Mouse (Mus musculus) E14TG2a.4 (cell line): ENCODE measurements at regions not wholly inside any gene's neighbourhood (a gene's known extent, or its start where the extent isn't known, plus 50 kb on each side); places are given as distances from the start of the nearest gene placed in this dataset.

Experiments used
- CTCF ChIP-seq: conservative IDR thresholded peaks from 2 replicates; pipeline ENCODE4 v1.5.1; 2014; ENCODE audit warnings: low read length
- NANOG ChIP-seq: IDR thresholded peaks from 2 replicates; pipeline ENCODE4 v1.6.1; 2014; ENCODE audit warnings: borderline replicate concordance, low read length, mixed read lengths
- POU5F1 ChIP-seq: IDR thresholded peaks from 2 replicates; pipeline ENCODE4 v1.6.1; 2014; ENCODE audit warnings: low read length, borderline replicate concordance

DNA sequence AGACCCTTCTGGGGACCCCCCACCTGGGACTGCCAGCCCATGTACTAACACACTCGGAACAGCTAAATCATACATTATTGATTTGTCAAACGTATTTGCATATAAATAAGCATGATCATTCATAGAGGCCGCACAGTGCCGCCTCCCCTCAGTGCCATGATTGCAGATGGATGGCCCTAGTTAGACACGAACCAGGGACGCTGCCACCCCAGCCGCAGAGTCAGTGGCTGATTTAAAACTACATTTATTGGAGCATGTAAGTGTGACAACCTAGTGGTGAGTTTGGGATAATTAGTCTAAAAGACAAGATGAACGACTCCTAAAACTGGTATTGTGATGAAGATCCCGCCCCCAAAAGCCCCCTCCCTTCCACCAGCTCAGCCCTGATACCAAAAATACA lies 138.3 kb upstream of the Top1 start:
- no peak for TF ChIP-seq CTCF
- TF ChIP-seq NANOG = no peak
- TF ChIP-seq POU5F1 = no peak
